Mouse (Mus musculus) limb, embryonic 12.5 days (tissue): ENCODE data around the gene Grid1. TPM values are rescaled to one million over a fixed set of nuclear protein-coding genes. Genes with fewer than 3 reads are reported as not detected.

Experiments
- ATAC-seq: fragments of 200-750 bp; cut with Nextera tagmentation; 2 replicates; pipeline ENCODE4 v1.8.0; 2017; ENCODE audit warnings: low read depth, moderate TSS enrichment; ENCODE audit not compliant: insufficient number of reproducible peaks, insufficient read depth, low FRiP score, low TSS enrichment
- H3K27ac ChIP-seq: fragments of 300-500 bp; sonication (generic); 2 replicates; pipeline ENCODE4 v1.5.1; 2016; ENCODE audit warnings: mild to moderate bottlenecking, moderate library complexity
- H3K27me3 ChIP-seq: fragments of 300-500 bp; sonication (generic); 2 replicates; pipeline ENCODE4 v1.6.1; 2016; ENCODE audit warnings: mild to moderate bottlenecking, moderate library complexity
- H3K36me3 ChIP-seq: fragments of 300-500 bp; sonication (generic); 2 replicates; pipeline ENCODE4 v1.6.1; 2016; ENCODE audit warnings: mild to moderate bottlenecking, moderate library complexity
- H3K4me1 ChIP-seq: fragments of 300-500 bp; sonication (generic); replicated peaks from 2 replicates; pipeline ENCODE4 v1.6.1; 2016
- H3K4me2 ChIP-seq: fragments of 300-500 bp; sonication (generic); 2 replicates; pipeline ENCODE4 v1.6.1; 2016; ENCODE audit warnings: mild to moderate bottlenecking, moderate library complexity
- H3K4me3 ChIP-seq: fragments of 300-500 bp; sonication (generic); replicated peaks from 2 replicates; pipeline ENCODE4 v1.5.1; 2016; ENCODE audit warnings: mild to moderate bottlenecking
- H3K9ac ChIP-seq: fragments of 300-500 bp; sonication (generic); replicated peaks from 2 replicates; pipeline ENCODE4 v1.6.1; 2016; ENCODE audit warnings: mild to moderate bottlenecking, moderate library complexity
- H3K9me3 ChIP-seq: fragments of 300-500 bp; sonication (generic); 2 replicates; pipeline ENCODE4 v1.6.1; 2016; ENCODE audit warnings: mild to moderate bottlenecking, moderate library complexity
- WGBS: fragments of 180-500 bp; shearing (Covaris S2); methylation state at CpG from one replicate; pipeline ENCODE4 v1.1.7; 2016; 5-methylcytosine and 5-hydroxymethylcytosine counted together
- polyA plus RNA-seq: library from polyadenylated mRNA; unstranded; fragments of >200 nt; fragmentation: Nextera tagmentation; extraction: Ambion mirVana; gene quantifications from 2 replicates; pipeline ENCODE4 v1.2.1, GENCODE M21; 2016

Gene Grid1
- polyA plus RNA-seq, 1 experiment from 2014 or later: 0.24 TPM

- H3K27me3 ChIP-seq: no peaks in the 10 kb centered on the region
- H3K36me3 ChIP-seq: no peaks in the 10 kb centered on the region
- H3K9me3 ChIP-seq: no peaks in the 10 kb centered on the region
- no peaks in the 10 kb centered on the region for H3K4me1 ChIP-seq
- 74% methylated on average over 2 of the region's 2 CpGs for WGBS
- ATAC-seq: no peak
- no peak overlapping the region for H3K4me2 ChIP-seq
- no peak overlapping the region for H3K27ac ChIP-seq
- no peak overlapping the region for H3K9ac ChIP-seq
- no peak overlapping the region for H3K4me3 ChIP-seq
Measured at GRCm38 (mm10) chr14:35222196-35222595, 402.3 kb downstream of the Grid1 start.

- WGBS: 86% methylated on average over 5 of the region's 5 CpGs
- ATAC-seq: no peak
- H3K4me2 ChIP-seq: no peak overlapping the region
- no peaks in the 10 kb centered on the region for H3K27me3 ChIP-seq
- H3K36me3 ChIP-seq: no peaks in the 10 kb centered on the region
- no peak overlapping the region for H3K9ac ChIP-seq
- no peaks in the 10 kb centered on the region for H3K9me3 ChIP-seq
- no peak overlapping the region for H3K4me3 ChIP-seq
- no peak overlapping the region for H3K27ac ChIP-seq
- no peaks in the 10 kb centered on the region for H3K4me1 ChIP-seq
Measured at GRCm38 (mm10) chr14:35227581-35227980, 407.7 kb downstream of the Grid1 start.

- Histone ChIP-seq H3K36me3 (no peaks in the 10 kb centered on the region), H3K4me3 (no peak overlapping the region), H3K4me2 (no peak overlapping the region), H3K27me3 (no peaks in the 10 kb centered on the region), H3K9ac (no peak overlapping the region), H3K9me3 (no peaks in the 10 kb centered on the region), H3K4me1 (no peaks in the 10 kb centered on the region), H3K27ac (no peak overlapping the region)
- ATAC-seq: no peak
Measured at GRCm38 (mm10) chr14:35231384-35231783, 411.5 kb downstream of the Grid1 start.

- H3K4me3 ChIP-seq: no peak overlapping the region
- no peaks in the 10 kb centered on the region for H3K27me3 ChIP-seq
- no peaks in the 10 kb centered on the region for H3K9me3 ChIP-seq
- no peak overlapping the region for H3K4me2 ChIP-seq
- no peaks in the 10 kb centered on the region for H3K4me1 ChIP-seq
- ATAC-seq: no peak
- 55% methylated on average over 6 of the region's 6 CpGs for WGBS
- no peaks in the 10 kb centered on the region for H3K36me3 ChIP-seq
- H3K9ac ChIP-seq: no peak overlapping the region
- no peak overlapping the region for H3K27ac ChIP-seq
Measured at GRCm38 (mm10) chr14:35242882-35243281, 423.0 kb downstream of the Grid1 start.

GRCm38 (mm10) chr14:35244776-35245548, 425.1 kb downstream of the Grid1 start:
- no peak overlapping the region for H3K4me3 ChIP-seq
- H3K9ac ChIP-seq: no peak overlapping the region
- H3K27ac ChIP-seq: no peak overlapping the region
- 68% methylated on average over 7 of the region's 7 CpGs for WGBS
- H3K4me2 ChIP-seq: no peak overlapping the region
- ATAC-seq: no peak
- H3K36me3 ChIP-seq: no peaks in the 10 kb centered on the region
- no peaks in the 10 kb centered on the region for H3K9me3 ChIP-seq
- H3K27me3 ChIP-seq: no peaks in the 10 kb centered on the region
- no peaks in the 10 kb centered on the region for H3K4me1 ChIP-seq

- 94% methylated on average over 4 of the region's 4 CpGs for WGBS
Measured at GRCm38 (mm10) chr14:35250412-35250811, 430.5 kb downstream of the Grid1 start.

GRCm38 (mm10) chr14:35254477-35254876, 434.6 kb downstream of the Grid1 start:
- Histone ChIP-seq H3K4me2 (no peak overlapping the region), H3K27me3 (no peaks in the 10 kb centered on the region), H3K27ac (no peak overlapping the region), H3K4me1 (no peaks in the 10 kb centered on the region), H3K9ac (no peak overlapping the region), H3K9me3 (no peaks in the 10 kb centered on the region), H3K4me3 (no peak overlapping the region), H3K36me3 (no peaks in the 10 kb centered on the region)
- ATAC-seq: no peak
- WGBS: 74% methylated on average over 2 of the region's 2 CpGs

More at GRCm38 (mm10) chr14:35250412-35250811, 430.5 kb downstream of the Grid1 start:
- H3K9ac ChIP-seq: no peak overlapping the region
- no peak overlapping the region for H3K4me3 ChIP-seq
- no peaks in the 10 kb centered on the region for H3K9me3 ChIP-seq
- H3K4me1 ChIP-seq: no peaks in the 10 kb centered on the region
- H3K27me3 ChIP-seq: no peaks in the 10 kb centered on the region
- ATAC-seq: no peak
- no peak overlapping the region for H3K4me2 ChIP-seq
- H3K27ac ChIP-seq: no peak overlapping the region
- H3K36me3 ChIP-seq: no peaks in the 10 kb centered on the region

GRCm38 (mm10) chr14:35270260-35270659, 450.4 kb downstream of the Grid1 start:
- Histone ChIP-seq H3K9me3 (no peaks in the 10 kb centered on the region), H3K4me1 (no peaks in the 10 kb centered on the region), H3K36me3 (no peaks in the 10 kb centered on the region), H3K27me3 (no peaks in the 10 kb centered on the region), H3K4me2 (no peak overlapping the region), H3K9ac (no peak overlapping the region), H3K4me3 (no peak overlapping the region), H3K27ac (no peak overlapping the region)
- no peak for ATAC-seq
- WGBS: 91% methylated on average over 4 of the region's 4 CpGs

- Histone ChIP-seq H3K4me1 (no peaks in the 10 kb centered on the region), H3K9ac (no peak overlapping the region), H3K9me3 (no peaks in the 10 kb centered on the region), H3K27ac (no peak overlapping the region), H3K27me3 (no peaks in the 10 kb centered on the region), H3K36me3 (no peaks in the 10 kb centered on the region), H3K4me2 (no peak overlapping the region), H3K4me3 (no peak overlapping the region)
- ATAC-seq: no peak
- 90% methylated on average over 7 of the region's 7 CpGs for WGBS
Measured at GRCm38 (mm10) chr14:35309201-35309600, 489.3 kb downstream of the Grid1 start.

- H3K9me3 ChIP-seq: no peaks in the 10 kb centered on the region
- H3K4me3 ChIP-seq: no peak overlapping the region
- H3K9ac ChIP-seq: no peak overlapping the region
- H3K36me3 ChIP-seq: no peaks in the 10 kb centered on the region
- no peak overlapping the region for H3K27ac ChIP-seq
- no peaks in the 10 kb centered on the region for H3K4me1 ChIP-seq
- no peak overlapping the region for H3K4me2 ChIP-seq
- H3K27me3 ChIP-seq: no peaks in the 10 kb centered on the region
- WGBS: 52% methylated on average over 5 of the region's 5 CpGs
- ATAC-seq: no peak
Measured at GRCm38 (mm10) chr14:35313380-35314299, 493.7 kb downstream of the Grid1 start.

GRCm38 (mm10) chr14:35326306-35326705, 506.4 kb downstream of the Grid1 start:
- no peak overlapping the region for H3K9ac ChIP-seq
- H3K4me1 ChIP-seq: no peaks in the 10 kb centered on the region
- H3K27me3 ChIP-seq: no peaks in the 10 kb centered on the region
- 50% methylated on average over 1 of the region's 1 CpGs for WGBS
- ATAC-seq: no peak
- no peaks in the 10 kb centered on the region for H3K9me3 ChIP-seq
- no peak overlapping the region for H3K4me2 ChIP-seq
- H3K36me3 ChIP-seq: no peaks in the 10 kb centered on the region
- no peak overlapping the region for H3K4me3 ChIP-seq
- no peak overlapping the region for H3K27ac ChIP-seq
